Mouse (Mus musculus) MEL (cell line): ENCODE results near the gene Kctd8. TPM values are rescaled to one million over a fixed set of nuclear protein-coding genes. Genes with fewer than 3 reads are reported as not detected.

Experiments used
- DNase-seq: peaks from one replicate; pipeline ENCODE4 v3.0.0; 2011; ENCODE audit warnings: low read depth, low spot score
- H3K27ac ChIP-seq: 2 replicates; pipeline ENCODE4 v1.5.1; 2012; ENCODE audit warnings: low read depth, mild to moderate bottlenecking, control low read depth, low read length, moderate library complexity; ENCODE audit not compliant: control insufficient read depth
- H3K27me3 ChIP-seq, 2 experiments: fragments of 150-350 bp in 1 of 2; sonication (generic) in 1 of 2; 2 replicates each; pipeline ENCODE4 v1.6.1; 2012; ENCODE audit warnings: low read length in 2 of 2, mild to moderate bottlenecking in 2 of 2, improper control_type of control experiment in 1 of 2, moderate library complexity in 1 of 2; ENCODE audit not compliant: insufficient read depth in 2 of 2, control insufficient read depth in 1 of 2
- H3K36me3 ChIP-seq, 2 experiments: 2 replicates each; pipeline ENCODE4 v1.6.1; 2012 to 2014; ENCODE audit warnings: low read length in 2 of 2, improper control_type of control experiment in 1 of 2, inconsistent platforms in 1 of 2, mild to moderate bottlenecking in 1 of 2; ENCODE audit not compliant: insufficient read depth in 2 of 2, control insufficient read depth in 1 of 2
- H3K4me1 ChIP-seq, 2 experiments: fragments of 150-350 bp in 1 of 2; sonication (generic) in 1 of 2; 2 replicates each; pipeline ENCODE4 v1.6.1; 2012; ENCODE audit warnings: low read length in 2 of 2, improper control_type of control experiment in 1 of 2, mild to moderate bottlenecking in 1 of 2; ENCODE audit not compliant: insufficient read depth in 2 of 2, control insufficient read depth in 1 of 2
- H3K4me3 ChIP-seq, 2 experiments: fragments of 150-350 bp in 1 of 2; sonication (generic) in 1 of 2; 2 replicates each; pipeline ENCODE4 v1.5.1; 2012; ENCODE audit warnings: low read depth in 2 of 2, low read length in 2 of 2, mild to moderate bottlenecking in 2 of 2, moderate library complexity in 2 of 2, control low read depth in 1 of 2, improper control_type of control experiment in 1 of 2; ENCODE audit not compliant: control insufficient read depth in 1 of 2, insufficient read depth in 1 of 2
- H3K79me2 ChIP-seq: 2 replicates; pipeline ENCODE4 v1.6.1; 2012; ENCODE audit warnings: mild to moderate bottlenecking, low read length, moderate library complexity; ENCODE audit not compliant: control insufficient read depth, poor library complexity, insufficient read depth
- H3K9ac ChIP-seq: 2 replicates; pipeline ENCODE4 v1.6.1; 2012; ENCODE audit warnings: low read depth, mild to moderate bottlenecking, control low read depth, low read length, moderate library complexity; ENCODE audit not compliant: control insufficient read depth, poor library complexity, severe bottlenecking
- H3K9me3 ChIP-seq: fragments of 150-350 bp; sonication (generic); replicated peaks from 2 replicates; pipeline ENCODE4 v1.6.1; 2012; ENCODE audit warnings: mild to moderate bottlenecking, low read length, improper control_type of control experiment, moderate library complexity; ENCODE audit not compliant: insufficient read depth
- BHLHE40 ChIP-seq: IDR thresholded peaks from 2 replicates; pipeline ENCODE4 v1.6.1; 2012; ENCODE audit warnings: low read depth, mild to moderate bottlenecking, inconsistent platforms, low read length, improper control_type of control experiment, borderline replicate concordance
- CHD1 ChIP-seq: IDR thresholded peaks from 2 replicates; pipeline ENCODE4 v1.6.1; 2012; ENCODE audit warnings: low read depth, mild to moderate bottlenecking, inconsistent platforms, low read length, improper control_type of control experiment
- CHD2 ChIP-seq: IDR thresholded peaks from 2 replicates; pipeline ENCODE4 v1.6.1; 2011; ENCODE audit warnings: low read length, improper control_type of control experiment
- E2F4 ChIP-seq: IDR thresholded peaks from 2 replicates; pipeline ENCODE4 v1.6.1; 2011; ENCODE audit warnings: low read depth, low read length, improper control_type of control experiment, borderline replicate concordance
- ELF1 ChIP-seq: IDR thresholded peaks from 2 replicates; pipeline ENCODE4 v1.6.1; 2014; ENCODE audit warnings: low read depth, mild to moderate bottlenecking, inconsistent platforms, low read length, improper control_type of control experiment, moderate library complexity
- EP300 ChIP-seq, 2 experiments: IDR thresholded peaks; 2 replicates each; pipeline ENCODE4 v1.6.1; 2011; ENCODE audit warnings: improper control_type of control experiment in 2 of 2, low read length in 2 of 2, low read depth in 1 of 2, mild to moderate bottlenecking in 1 of 2
- ETS1 ChIP-seq: IDR thresholded peaks from 2 replicates; pipeline ENCODE4 v1.6.1; 2012; ENCODE audit warnings: low read depth, mild to moderate bottlenecking, inconsistent platforms, low read length, improper control_type of control experiment, moderate library complexity
- GATA1 ChIP-seq: IDR thresholded peaks from 2 replicates; pipeline ENCODE4 v1.6.1; 2011; ENCODE audit warnings: low read depth, low read length, improper control_type of control experiment
- JUND ChIP-seq: IDR thresholded peaks from 2 replicates; pipeline ENCODE4 v1.6.1; 2011; ENCODE audit warnings: low read depth, mild to moderate bottlenecking, improper control_type of control experiment, low read length
- KAT2A ChIP-seq: conservative IDR thresholded peaks from 2 replicates; pipeline ENCODE4 v1.6.1; 2012; ENCODE audit warnings: low read depth, low read length, improper control_type of control experiment, inconsistent platforms
- MAFK ChIP-seq: IDR thresholded peaks from 2 replicates; pipeline ENCODE4 v1.6.1; 2011; ENCODE audit warnings: low read depth, mild to moderate bottlenecking, low read length, improper control_type of control experiment, borderline replicate concordance
- MAX ChIP-seq: IDR thresholded peaks from 2 replicates; pipeline ENCODE4 v1.6.1; 2011; ENCODE audit warnings: low read length, improper control_type of control experiment
- MAZ ChIP-seq: IDR thresholded peaks from 2 replicates; pipeline ENCODE4 v1.6.1; 2012; ENCODE audit warnings: low read depth, mild to moderate bottlenecking, inconsistent platforms, low read length, improper control_type of control experiment
- MXI1 ChIP-seq: IDR thresholded peaks from 2 replicates; pipeline ENCODE4 v1.6.1; 2011; ENCODE audit warnings: mild to moderate bottlenecking, low read depth, low read length, improper control_type of control experiment
- MYB ChIP-seq: IDR thresholded peaks from 2 replicates; pipeline ENCODE4 v1.6.1; 2011; ENCODE audit warnings: mild to moderate bottlenecking, low read depth, low read length, improper control_type of control experiment
- NELFE ChIP-seq: IDR thresholded peaks from 2 replicates; pipeline ENCODE4 v1.6.1; 2011; ENCODE audit warnings: low read depth, low read length, improper control_type of control experiment
- NRF1 ChIP-seq: IDR thresholded peaks from 2 replicates; pipeline ENCODE4 v1.6.1; 2014; ENCODE audit warnings: low read depth, mild to moderate bottlenecking, inconsistent platforms, low read length, improper control_type of control experiment, moderate library complexity; ENCODE audit not compliant: poor library complexity, insufficient read depth, severe bottlenecking
- POLR2A ChIP-seq, 2 experiments: IDR thresholded peaks; 2 replicates each; pipeline ENCODE4 v1.6.1; 2011 to 2012; ENCODE audit warnings: low read length in 2 of 2, mild to moderate bottlenecking in 2 of 2, control low read depth in 1 of 2, improper control_type of control experiment in 1 of 2, low read depth in 1 of 2, moderate library complexity in 1 of 2; ENCODE audit not compliant: control insufficient read depth in 1 of 2, insufficient read depth in 1 of 2, poor library complexity in 1 of 2
- POLR2AphosphoS2 ChIP-seq: IDR thresholded peaks from 2 replicates; pipeline ENCODE4 v1.6.1; 2011; ENCODE audit warnings: low read length, improper control_type of control experiment
- RAD21 ChIP-seq: IDR thresholded peaks from 2 replicates; pipeline ENCODE4 v1.6.1; 2011; ENCODE audit warnings: mild to moderate bottlenecking, low read depth, low read length, improper control_type of control experiment
- SMC3 ChIP-seq: IDR thresholded peaks from 2 replicates; pipeline ENCODE4 v1.6.1; 2011; ENCODE audit warnings: low read depth, low read length, improper control_type of control experiment
- TCF12 ChIP-seq: IDR thresholded peaks from 2 replicates; pipeline ENCODE4 v1.6.1; 2014; ENCODE audit warnings: low read depth, mild to moderate bottlenecking, inconsistent platforms, low read length, improper control_type of control experiment, moderate library complexity
- USF1 ChIP-seq: IDR thresholded peaks from 2 replicates; pipeline ENCODE4 v1.6.1; 2014; ENCODE audit warnings: low read depth, mild to moderate bottlenecking, inconsistent platforms, low read length, improper control_type of control experiment, moderate library complexity
- ZC3H11A ChIP-seq: IDR thresholded peaks from 2 replicates; pipeline ENCODE4 v1.6.1; 2012; ENCODE audit warnings: low read depth, mild to moderate bottlenecking, inconsistent platforms, low read length, improper control_type of control experiment
- polyA plus RNA-seq, 2 experiments: library from polyadenylated mRNA; stranded (reverse) in 1 of 2; unstranded in 1 of 2; fragments of >175 nt in 1 of 2; fragments of >200 nt in 1 of 2; gene quantifications; 2 replicates each; pipeline versions ENCODE4 v1.2.1 to v1.2.4; 2012; ENCODE audit warnings: low replicate concordance in 2 of 2, low read depth in 1 of 2; ENCODE audit not compliant: insufficient read length in 2 of 2, insufficient read depth in 1 of 2, missing spikeins in 1 of 2
- total RNA-seq: library from RNA; depleted of rRNA; stranded (reverse); fragments of 300-350 nt; gene quantifications from 2 replicates; pipeline ENCODE4 v1.2.3, GENCODE M21; 2012

Gene Kctd8
- total and polyA plus RNA-seq, 3 experiments: not detected

- Histone ChIP-seq H3K79me2 (no peaks in the 10 kb centered on the region), H3K27me3 (no peaks in the 10 kb centered on the region), H3K36me3 (no peaks in the 10 kb centered on the region), H3K4me1 (no peaks in the 10 kb centered on the region), H3K9ac (no peak overlapping the region), H3K9me3 (no peaks in the 10 kb centered on the region), H3K27ac (no peak overlapping the region), H3K4me3 (no peak overlapping the region)
- DNase-seq: no peak
- TF ChIP-seq MAFK: no peak
- no peak for TF ChIP-seq BHLHE40
- TF ChIP-seq ETS1: no peak
- TF ChIP-seq SMC3: no peak
- TF ChIP-seq GATA1: no peak
- no peak for TF ChIP-seq ELF1
- no peak for TF ChIP-seq CHD2
- no peak for TF ChIP-seq MAZ
- no peak for TF ChIP-seq POLR2AphosphoS2
- no peak for TF ChIP-seq ZC3H11A
- TF ChIP-seq MAX: no peak
- no peak for TF ChIP-seq MYB
- no peak for TF ChIP-seq NRF1
These were observed 49.1 kb downstream of the Kctd8 start for GRCm38 (mm10) chr5:69292353-69292752.

DNA sequence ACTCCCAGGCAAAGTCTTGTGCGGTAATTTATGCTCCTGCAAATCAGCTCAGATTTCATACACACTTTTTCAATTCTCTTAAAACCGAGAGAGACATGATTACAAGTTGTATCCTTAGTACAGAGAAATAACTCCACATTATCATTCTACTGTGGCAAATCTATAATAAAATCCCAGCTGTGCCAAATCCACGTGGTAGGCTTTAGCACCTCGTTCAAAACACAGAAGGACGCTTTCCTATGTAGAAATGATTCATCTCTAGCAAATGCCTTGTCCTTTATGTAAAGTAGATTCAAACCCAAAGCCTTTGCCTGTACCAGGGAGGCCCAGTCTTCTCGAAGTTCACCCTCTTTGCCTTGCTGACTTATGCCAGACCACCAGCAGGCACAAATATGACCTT is 57.1 kb downstream of the Kctd8 start:
- H3K4me1 ChIP-seq: no peaks in the 10 kb centered on the region
- H3K27ac ChIP-seq: no peak overlapping the region
- no peak for DNase-seq
- H3K9ac ChIP-seq: no peak overlapping the region
- H3K27me3 ChIP-seq: no peaks in the 10 kb centered on the region
- H3K36me3 ChIP-seq: no peaks in the 10 kb centered on the region
- H3K4me3 ChIP-seq: no peak overlapping the region
- TF ChIP-seq ELF1: no peak
- TF ChIP-seq CHD1: no peak
- no peak for TF ChIP-seq MAFK
- no peak for TF ChIP-seq ETS1
- TF ChIP-seq RAD21: no peak
- no peak for TF ChIP-seq TCF12
- TF ChIP-seq EP300 (IDR thresholded peaks at IDR 0.05; ENCODE audit: low read depth in 1 of 2, low read length in 2 of 2): no peak
- no peak for TF ChIP-seq USF1
- TF ChIP-seq BHLHE40: no peak
- TF ChIP-seq NELFE: no peak
- no peak for TF ChIP-seq MYB
- no peak for TF ChIP-seq JUND
- no peak for TF ChIP-seq MXI1
- TF ChIP-seq E2F4: no peak
- no peak for TF ChIP-seq POLR2A (IDR thresholded peaks at IDR 0.05; ENCODE audit: control insufficient read depth in 1 of 2, insufficient read depth in 1 of 2, low read depth in 1 of 2, low read length in 2 of 2, poor library complexity in 1 of 2)
- no peak for TF ChIP-seq SMC3
- TF ChIP-seq KAT2A: no peak
- no peaks in the 10 kb centered on the region for H3K9me3 ChIP-seq
- H3K79me2 ChIP-seq: no peaks in the 10 kb centered on the region
